8 mouse cellular contexts compared by ENCODE assay signal in genomic region chr4:138216200-138216890, GRCm38 (mm10). TPM values are rescaled to one million over a fixed set of nuclear protein-coding genes. Genes with fewer than 3 reads are reported as not detected.
A peak's percentile ranks its signal among the peaks of the same experiment; 100 is the strongest.
DNase-seq lines count a peak whose midpoint lies in the region; ATAC-seq lines count a peak whose summit lies in the region.

Gene Hp1bp3 (plus strand): TSS chr4:138216296.

- H3K36me3 ChIP-seq in intestine, embryonic 14.5 days (ENCODE audit: control insufficient read depth, insufficient read depth, low read length), result no peaks in the 10 kb centered on the region

- intact Hi-C loops in gastrocnemius, postnatal 36 days (cut with DNase I), result no loop called here
- intact Hi-C loops in left cerebral cortex, postnatal 10 days (cut with DNase I), result no loop called here

- H3K9ac ChIP-seq in intestine, embryonic 14.5 days (ENCODE audit: low read length), result peak within 1 kb of the TSS; percentile 98

- peak within 1 kb of the TSS; percentile 98 for H3K4me3 ChIP-seq in intestine, embryonic 14.5 days (ENCODE audit: low read depth, low read length)

- ATAC-seq in intestine, embryonic 14.5 days (replicated peaks; ENCODE audit: low FRiP score, low TSS enrichment, low read depth), result peak; percentile 71
- ATAC-seq in megakaryocyte progenitor cell, adult 5-6 weeks (replicated peaks; ENCODE audit: poor library complexity), result peak; percentile 57

- peak; percentile 90 for DNase-seq in adrenal gland, adult 2 months
- peak; percentile 65 for DNase-seq in embryo, embryonic 11.5 days (ENCODE audit: low read depth, low spot score)
- DNase-seq in gastrocnemius, postnatal 36 days, result peak; percentile 53 to 72
- DNase-seq in intestine, embryonic 14.5 days (ENCODE audit: low spot score), result peak; percentile 91
- DNase-seq in left cerebral cortex, postnatal 10 days (ENCODE audit: extremely low spot score in 1 of 2, low spot score in 2 of 2), result peak; percentile 40 to 87
- DNase-seq in right cerebral cortex, postnatal 14 days, result peak; percentile 72
- peak; percentile 76 to 77 for DNase-seq in urinary bladder, postnatal 36 days (ENCODE audit: low spot score in 2 of 2)

- peak within 1 kb of the TSS; percentile 68 for H3K4me2 ChIP-seq in intestine, embryonic 14.5 days (ENCODE audit: low read length)

- under 1% methylated on average over 61 of the region's 84 CpGs for WGBS in intestine, embryonic 14.5 days

- H3K4me1 ChIP-seq in intestine, embryonic 14.5 days (replicated peaks; ENCODE audit: control insufficient read depth, insufficient read depth, low read length), result peaks cover 25% of the 10 kb centered on the region

- H3K27ac ChIP-seq in intestine, embryonic 14.5 days (ENCODE audit: low read depth), result peak within 1 kb of the TSS; percentile 99

- no peaks in the 10 kb centered on the region for H3K27me3 ChIP-seq in intestine, embryonic 14.5 days (replicated peaks; ENCODE audit: control insufficient read depth, insufficient read depth, low read length)

- no peaks in the 10 kb centered on the region for H3K9me3 ChIP-seq in intestine, embryonic 14.5 days (ENCODE audit: control insufficient read depth, low read length)

RNA-seq across cellular contexts. Expression of gene Hp1bp3, which starts in this region (rescaled TPM):
- total RNA-seq in adrenal gland, adult 2 months (2021), result 100 to 1,000 TPM; 202 to 222 TPM
- polyA plus RNA-seq in adrenal gland, adult 2 months (2012; rRNA removed), result 40.0 and 49.8 TPM in 2 replicates
- 10 to 100 TPM; 46.7 to 52.0 TPM for total RNA-seq in gastrocnemius, postnatal 36 days (2021)
- 154 and 158 TPM in 2 replicates for polyA plus RNA-seq in intestine, embryonic 14.5 days (2014; fragmentation: Nextera tagmentation; extraction: Ambion mirVana)
- total RNA-seq in left cerebral cortex, postnatal 10 days (2021), result 100 to 1,000 TPM; 153 to 154 TPM
- 147 and 172 TPM in 2 replicates for total RNA-seq in megakaryocyte progenitor cell, adult 5-6 weeks (2015)
- total RNA-seq in megakaryocyte progenitor cell, adult 5-6 weeks (2017), result 214 and 274 TPM in 2 replicates

Comparison
In these comparisons a context has a peak if more than half of its experiments do, and no peak if none do; other contexts are left out.
1. Peak in every context shown above with its lines: DNase-seq, ATAC-seq, H3K4me3 ChIP-seq and H3K27ac ChIP-seq.